Mouse (Mus musculus) hindbrain, embryonic 16.5 days (tissue): ENCODE measurements around the gene Evi2b. TPM values are rescaled to one million over a fixed set of nuclear protein-coding genes. Genes with fewer than 3 reads are reported as not detected.

ENCODE experiments used
- polyA plus RNA-seq: library from polyadenylated mRNA; unstranded; fragments of >200 nt; fragmentation: Nextera tagmentation; extraction: Ambion mirVana; gene quantifications from 2 replicates; pipeline ENCODE4 v1.2.1, GENCODE M21; 2015

Evi2b gene
- polyA plus RNA-seq, 1 experiment from 2014 or later = not detected

Other genes starting within 250 kb of the Evi2b start
- gene Gm9964, start 226.9 kb downstream of the Evi2b start, polyA plus RNA-seq = not detected in 2 replicates
- 5.1 TPM in 2 replicates for gene Nf1, start 184.1 kb downstream of the Evi2b start, polyA plus RNA-seq
- 12.5 and 17.1 TPM in 2 replicates for gene Omg, start 19.7 kb downstream of the Evi2b start, polyA plus RNA-seq
- gene Evi2, start 6.8 kb upstream of the Evi2b start, polyA plus RNA-seq = 0.39 and 0.61 TPM in 2 replicates
- 3.1 TPM in 2 replicates for gene Evi2a, start 6.8 kb upstream of the Evi2b start, polyA plus RNA-seq
- gene Rab11fip4, start 67.5 kb upstream of the Evi2b start, polyA plus RNA-seq = 20.0 and 27.8 TPM in 2 replicates